Mouse (Mus musculus) liver, embryonic 12.5 days (tissue): ENCODE data around the gene Tmem17. TPM values are rescaled to one million over a fixed set of nuclear protein-coding genes. Genes with fewer than 3 reads are reported as not detected.

ENCODE experiments used
- ATAC-seq: fragments of 200-750 bp; cut with Nextera tagmentation; 2 replicates; pipeline ENCODE4 v1.8.0; 2017; ENCODE audit warnings: moderate number of reproducible peaks, mild to moderate bottlenecking, moderate library complexity
- H3K27ac ChIP-seq: fragments of 300-500 bp; sonication (generic); 2 replicates; pipeline ENCODE4 v1.5.1; 2016; ENCODE audit warnings: mild to moderate bottlenecking
- H3K27me3 ChIP-seq: fragments of 300-500 bp; sonication (generic); replicated peaks from 2 replicates; pipeline ENCODE4 v1.6.1; 2016; ENCODE audit warnings: mild to moderate bottlenecking, moderate library complexity
- H3K36me3 ChIP-seq: fragments of 300-500 bp; sonication (generic); 2 replicates; pipeline ENCODE4 v1.6.1; 2016; ENCODE audit warnings: mild to moderate bottlenecking, moderate library complexity
- H3K4me1 ChIP-seq: fragments of 300-500 bp; sonication (generic); 2 replicates; pipeline ENCODE4 v1.6.1; 2016
- H3K4me2 ChIP-seq: fragments of 300-500 bp; sonication (generic); 2 replicates; pipeline ENCODE4 v1.6.1; 2016; ENCODE audit warnings: mild to moderate bottlenecking, moderate library complexity
- H3K4me3 ChIP-seq: fragments of 300-500 bp; sonication (generic); 2 replicates; pipeline ENCODE4 v1.5.1; 2016; ENCODE audit warnings: mild to moderate bottlenecking, moderate library complexity
- H3K9ac ChIP-seq: fragments of 300-500 bp; sonication (generic); 2 replicates; pipeline ENCODE4 v1.6.1; 2016; ENCODE audit warnings: mild to moderate bottlenecking, moderate library complexity
- H3K9me3 ChIP-seq: fragments of 300-500 bp; sonication (generic); replicated peaks from 2 replicates; pipeline ENCODE4 v1.6.1; 2016; ENCODE audit warnings: mild to moderate bottlenecking, moderate library complexity
- WGBS: fragments of 180-500 bp; shearing (Covaris S2); methylation state at CpG from one replicate; pipeline ENCODE4 v1.1.7; 2016; ENCODE audit not compliant: insufficient replicate concordance; 5-methylcytosine and 5-hydroxymethylcytosine counted together
- polyA plus RNA-seq: library from polyadenylated mRNA; unstranded; fragments of >200 nt; fragmentation: Nextera tagmentation; extraction: Ambion mirVana; gene quantifications from 2 replicates; pipeline ENCODE4 v1.2.1, GENCODE M21; 2016

The Tmem17 gene
- polyA plus RNA-seq, 1 experiment from 2014 or later, result 3.8 TPM

DNA sequence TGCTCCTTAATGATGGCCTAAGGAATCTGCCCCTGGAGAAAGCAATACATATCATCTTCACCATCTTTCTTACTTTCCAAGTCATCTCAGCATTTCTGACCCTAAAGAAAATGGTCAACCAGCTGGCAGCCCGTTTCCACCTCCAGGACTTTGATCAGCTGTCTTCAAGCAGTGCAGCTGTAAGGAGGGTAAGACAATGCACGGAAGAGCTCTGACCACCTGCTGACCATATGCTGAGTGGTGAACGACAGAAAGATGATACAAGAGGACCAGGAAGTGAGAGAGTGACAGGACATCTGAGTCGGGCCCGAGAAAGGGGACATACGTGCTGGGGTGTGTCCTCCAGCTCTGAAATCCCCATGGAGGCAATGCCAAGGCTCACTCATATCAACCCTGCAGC lies 6.6 kb downstream of the Tmem17 start:
- no peak overlapping the region for H3K9ac ChIP-seq
- H3K36me3 ChIP-seq, result 0 out of 2 replicates have a peak, but pooled peaks cover 2% of the 10 kb centered on the region
- WGBS, result 70% methylated on average over 6 of the region's 6 CpGs
- no peaks in the 10 kb centered on the region for H3K4me1 ChIP-seq
- no peak overlapping the region for H3K4me2 ChIP-seq
- H3K27ac ChIP-seq, result no peak overlapping the region
- no peak overlapping the region for H3K4me3 ChIP-seq
- no peaks in the 10 kb centered on the region for H3K27me3 ChIP-seq
- H3K9me3 ChIP-seq, result 0 out of 2 replicates have a peak, but pooled peaks cover 8% of the 10 kb centered on the region
- no peak for ATAC-seq

DNA sequence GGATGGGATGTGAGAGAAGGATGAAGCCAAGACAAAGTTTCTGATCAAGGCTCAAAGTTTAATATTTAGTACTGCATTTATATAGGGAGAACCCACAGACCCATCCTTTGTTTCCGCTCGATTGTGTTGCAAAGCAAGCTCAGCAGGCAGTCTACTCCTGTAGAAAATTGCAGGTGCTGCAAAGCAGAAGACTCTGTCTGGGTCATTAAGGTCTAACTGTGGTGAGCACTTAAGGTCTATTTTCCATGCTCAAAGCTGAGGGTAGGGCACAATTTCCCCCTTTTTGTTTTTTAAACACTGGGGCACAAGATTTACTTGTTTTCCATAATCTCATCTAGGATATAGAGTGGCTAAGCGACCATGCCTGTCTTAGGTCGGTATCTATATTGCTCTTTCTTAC lies 8.4 kb downstream of the Tmem17 start:
- no peak overlapping the region for H3K27ac ChIP-seq
- no peaks in the 10 kb centered on the region for H3K4me1 ChIP-seq
- 0 out of 2 replicates have a peak, but pooled peaks cover 8% of the 10 kb centered on the region for H3K9me3 ChIP-seq
- H3K9ac ChIP-seq, result no peak overlapping the region
- WGBS, result 82% methylated on average over 4 of the region's 4 CpGs
- H3K4me3 ChIP-seq, result no peak overlapping the region
- ATAC-seq, result no peak
- no peaks in the 10 kb centered on the region for H3K27me3 ChIP-seq
- no peak overlapping the region for H3K4me2 ChIP-seq
- 0 out of 2 replicates have a peak, but pooled peaks cover 2% of the 10 kb centered on the region for H3K36me3 ChIP-seq

DNA sequence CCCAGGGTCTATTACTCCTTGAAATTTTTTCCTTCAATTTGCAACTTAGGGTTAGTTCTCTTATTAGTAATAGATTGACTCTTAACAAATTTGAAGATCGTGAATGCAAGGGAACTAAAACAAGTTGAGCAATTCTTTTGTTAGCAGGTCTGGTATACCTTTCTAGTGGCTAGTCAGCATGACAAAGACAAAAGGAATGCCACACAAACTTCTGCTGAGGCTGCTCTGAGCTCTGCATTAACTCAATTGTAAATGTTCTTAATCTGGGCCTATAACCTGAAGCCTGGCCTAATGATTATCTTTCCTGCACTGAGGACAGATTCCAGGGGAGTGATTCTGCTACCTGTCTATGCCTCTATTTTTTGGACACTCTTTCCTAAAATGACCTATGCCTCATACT lies 12.7 kb downstream of the Tmem17 start:
- no peaks in the 10 kb centered on the region for H3K4me1 ChIP-seq
- no peak overlapping the region for H3K27ac ChIP-seq
- no peaks in the 10 kb centered on the region for H3K36me3 ChIP-seq
- no peak for ATAC-seq
- 57% methylated on average over 1 of the region's 1 CpGs for WGBS
- H3K4me3 ChIP-seq, result no peak overlapping the region
- no peak overlapping the region for H3K9ac ChIP-seq
- H3K4me2 ChIP-seq, result no peak overlapping the region
- 0 out of 2 replicates have a peak, but pooled peaks cover 8% of the 10 kb centered on the region for H3K9me3 ChIP-seq
- no peaks in the 10 kb centered on the region for H3K27me3 ChIP-seq

DNA sequence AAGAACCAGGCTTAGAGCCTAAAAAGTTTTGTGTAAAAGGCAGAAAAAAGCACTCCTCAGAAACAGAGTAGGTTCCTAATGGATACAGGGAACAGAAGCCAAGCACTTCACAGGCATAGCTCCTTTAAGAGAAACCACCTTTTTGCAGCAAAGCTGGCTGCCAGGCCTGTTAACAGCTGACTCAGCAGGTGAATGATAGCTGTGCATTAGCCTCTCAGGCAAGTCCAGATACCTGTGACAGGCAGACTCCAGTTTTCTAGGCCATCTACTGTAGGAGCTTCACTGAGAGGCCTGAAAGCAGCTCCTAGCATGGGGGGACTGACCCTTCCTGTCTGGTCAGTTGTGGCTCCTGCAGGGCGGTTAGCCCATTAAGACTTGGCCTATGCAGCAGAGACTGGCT lies 28.7 kb downstream of the Tmem17 start:
- Histone ChIP-seq H3K9me3 (no peaks in the 10 kb centered on the region), H3K36me3 (no peaks in the 10 kb centered on the region), H3K4me3 (no peak overlapping the region), H3K4me2 (no peak overlapping the region), H3K27ac (no peak overlapping the region), H3K27me3 (no peaks in the 10 kb centered on the region), H3K4me1 (no peaks in the 10 kb centered on the region), H3K9ac (no peak overlapping the region)
- WGBS, result 67% methylated on average over 1 of the region's 1 CpGs
- no peak for ATAC-seq

DNA sequence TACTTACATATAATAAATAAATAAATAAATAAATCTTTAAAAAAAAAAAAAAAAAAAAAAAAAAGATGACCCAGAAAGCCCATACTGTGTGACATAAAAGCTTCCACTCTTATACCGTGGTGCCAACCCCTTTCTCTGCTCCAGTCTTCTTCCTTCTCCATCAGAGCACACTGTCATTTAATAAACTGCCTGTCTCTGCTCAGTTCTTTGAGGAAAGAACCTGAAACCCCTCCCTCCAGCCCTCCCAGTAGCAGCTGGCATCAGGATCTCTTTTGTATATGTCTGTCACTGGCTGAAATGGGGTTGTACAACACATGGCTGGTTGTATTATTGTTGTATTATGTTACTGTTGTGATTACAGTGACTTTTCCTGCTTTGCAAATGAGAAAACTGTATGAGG lies 48.2 kb downstream of the Tmem17 start:
- Histone ChIP-seq H3K4me3 (no peak overlapping the region), H3K9me3 (no peaks in the 10 kb centered on the region), H3K27ac (no peak overlapping the region), H3K4me1 (no peaks in the 10 kb centered on the region), H3K36me3 (no peaks in the 10 kb centered on the region), H3K4me2 (no peak overlapping the region), H3K27me3 (no peaks in the 10 kb centered on the region), H3K9ac (no peak overlapping the region)
- WGBS, result 69% methylated on average over 1 of the region's 1 CpGs
- ATAC-seq, result no peak

DNA sequence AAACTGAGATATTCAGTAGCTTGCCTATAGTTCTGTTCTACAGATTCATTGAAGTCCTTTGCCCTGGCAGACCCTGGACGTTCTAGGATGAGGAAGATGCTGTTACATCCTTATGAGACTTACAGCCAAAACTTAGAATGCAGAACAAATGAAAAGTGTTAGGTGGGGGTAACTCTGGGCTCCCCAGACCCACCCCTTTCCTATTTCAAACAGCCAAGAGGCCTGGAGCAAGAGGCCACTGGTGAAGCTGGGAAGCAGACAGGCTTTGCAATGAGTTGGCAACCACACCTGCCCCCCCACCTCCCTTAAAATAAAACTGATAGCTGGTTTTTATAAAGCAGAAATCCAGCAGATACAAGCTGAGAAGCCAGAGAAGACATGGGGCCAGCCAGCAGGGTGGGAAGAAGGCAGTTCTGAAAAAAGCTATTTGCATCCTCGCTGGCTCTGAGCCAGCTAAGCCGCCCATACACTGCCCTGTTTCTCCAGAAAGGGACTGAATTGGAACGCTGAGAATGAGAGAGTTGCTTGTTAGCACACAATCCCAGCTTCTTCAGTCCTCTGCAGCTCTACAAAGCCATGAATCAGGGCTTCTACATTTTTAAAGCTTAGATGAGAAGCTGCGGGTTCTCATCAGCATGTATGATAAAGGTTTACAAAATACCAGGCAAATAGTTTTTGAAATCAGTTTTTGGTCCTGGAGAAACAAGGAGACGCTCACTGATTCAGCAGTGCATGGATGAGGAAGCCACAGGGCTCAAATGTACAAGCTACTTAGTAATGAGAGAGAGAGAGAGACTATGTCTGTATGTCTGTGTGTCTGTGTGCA lies 48.8 kb downstream of the Tmem17 start:
- H3K4me1 ChIP-seq, result no peaks in the 10 kb centered on the region
- no peak overlapping the region for H3K27ac ChIP-seq
- no peak for ATAC-seq
- H3K9me3 ChIP-seq, result no peaks in the 10 kb centered on the region
- no peak overlapping the region for H3K4me3 ChIP-seq
- H3K27me3 ChIP-seq, result no peaks in the 10 kb centered on the region
- 49% methylated on average over 6 of the region's 6 CpGs for WGBS
- no peak overlapping the region for H3K9ac ChIP-seq
- H3K36me3 ChIP-seq, result no peaks in the 10 kb centered on the region
- no peak overlapping the region for H3K4me2 ChIP-seq

DNA sequence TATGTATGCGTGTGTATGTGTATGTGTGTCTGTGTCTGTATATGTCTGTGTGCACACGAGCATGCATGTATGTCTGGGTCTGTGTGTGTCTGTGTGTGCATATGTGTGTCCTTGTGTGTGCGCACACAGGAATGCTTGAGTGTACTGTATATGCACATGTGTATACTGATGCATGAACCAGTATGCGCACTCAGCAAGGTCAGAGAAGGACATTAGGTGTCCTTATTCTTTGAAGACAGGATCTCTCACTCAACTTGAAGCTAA lies 49.4 kb downstream of the Tmem17 start:
- no peak for ATAC-seq
- Histone ChIP-seq H3K4me3 (no peak overlapping the region), H3K4me1 (no peaks in the 10 kb centered on the region), H3K4me2 (no peak overlapping the region), H3K27ac (no peak overlapping the region), H3K36me3 (no peaks in the 10 kb centered on the region), H3K9me3 (no peaks in the 10 kb centered on the region), H3K27me3 (no peaks in the 10 kb centered on the region), H3K9ac (no peak overlapping the region)
- WGBS, result 83% methylated on average over 4 of the region's 4 CpGs

DNA sequence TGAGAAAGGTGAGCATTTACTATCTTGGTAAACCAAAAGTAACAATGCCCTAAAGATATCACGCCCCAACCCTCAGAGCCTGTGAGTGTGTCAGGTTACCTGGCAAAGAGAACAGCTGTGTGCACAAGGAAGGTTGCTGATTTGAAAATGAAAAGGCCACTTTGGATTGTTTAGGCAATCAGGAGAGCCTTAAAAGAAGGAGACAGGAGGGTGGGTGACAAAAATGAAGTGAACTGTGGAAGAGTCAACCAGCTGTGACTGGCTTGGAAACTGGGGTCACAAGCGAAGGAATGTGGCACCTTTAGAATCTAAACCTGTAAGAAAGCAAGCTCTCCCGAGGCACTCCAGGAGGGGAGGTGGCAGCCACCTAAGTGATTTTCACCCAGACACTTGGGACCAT lies 51.8 kb downstream of the Tmem17 start:
- ATAC-seq, result no peak
- H3K27me3 ChIP-seq, result no peaks in the 10 kb centered on the region
- H3K4me1 ChIP-seq, result no peaks in the 10 kb centered on the region
- 55% methylated on average over 3 of the region's 3 CpGs for WGBS
- H3K36me3 ChIP-seq, result no peaks in the 10 kb centered on the region
- H3K4me2 ChIP-seq, result no peak overlapping the region
- no peak overlapping the region for H3K9ac ChIP-seq
- no peak overlapping the region for H3K4me3 ChIP-seq
- H3K27ac ChIP-seq, result no peak overlapping the region
- no peaks in the 10 kb centered on the region for H3K9me3 ChIP-seq

DNA sequence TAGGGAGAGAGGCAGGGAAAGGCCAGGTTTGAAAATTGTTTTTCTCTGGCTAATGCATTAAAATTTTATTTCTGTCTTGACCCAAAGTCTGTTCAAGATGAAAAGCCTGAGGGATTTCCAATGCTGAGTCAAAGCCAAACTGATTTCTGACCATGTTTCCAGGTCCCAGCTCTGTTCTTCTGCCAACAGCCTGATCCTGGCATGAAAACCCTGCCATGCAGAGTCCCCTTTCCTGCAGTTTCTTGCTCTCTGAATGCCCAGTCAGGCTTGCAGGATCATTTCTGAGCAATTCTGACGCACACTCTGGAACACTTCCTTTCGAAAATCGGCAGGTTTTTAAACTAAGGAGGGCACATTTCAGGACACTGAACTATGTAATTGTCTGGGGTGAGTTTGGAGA lies 52.8 kb downstream of the Tmem17 start:
- no peaks in the 10 kb centered on the region for H3K4me1 ChIP-seq
- H3K4me3 ChIP-seq, result no peak overlapping the region
- no peak overlapping the region for H3K9ac ChIP-seq
- no peak overlapping the region for H3K27ac ChIP-seq
- no peaks in the 10 kb centered on the region for H3K9me3 ChIP-seq
- H3K36me3 ChIP-seq, result no peaks in the 10 kb centered on the region
- 79% methylated on average over 3 of the region's 3 CpGs for WGBS
- H3K27me3 ChIP-seq, result no peaks in the 10 kb centered on the region
- ATAC-seq, result no peak
- no peak overlapping the region for H3K4me2 ChIP-seq

Other genes with a start within 250 kb of the Tmem17 start
- 2.9 and 3.4 TPM in 2 replicates for gene Ehbp1, start 169.8 kb upstream of the Tmem17 start, polyA plus RNA-seq